ENCODE assay signal across 21 mouse cellular contexts in genomic region chr1:38387438-38387837, GRCm38 (mm10).
DNase-seq lines count a peak whose midpoint lies in the region; ATAC-seq and TF ChIP-seq lines count a peak whose summit lies in the region.
"Had no signal": no experiment of that assay in that cellular context is flagged by ENCODE, and none has a peak within 500 bp of the region (broad histone marks: within the 10 kb centered on the region; RNA-seq: fewer than 3 reads in every experiment).

No protein-coding gene starts in this region.

- H3K4me3 ChIP-seq in intestine, embryonic 15.5 days (replicated peaks), result no peak overlapping the region
- H3K4me3 ChIP-seq in intestine, postnatal 0 days (ENCODE audit: low read depth, low read length), result no peak overlapping the region
- H3K4me3 ChIP-seq: embryonic facial prominence, embryonic 10.5 days; embryonic facial prominence, embryonic 12.5 days; forebrain, embryonic 10.5 days; forebrain, embryonic 12.5 days had no signal

- 0 out of 2 replicates have a peak, but pooled peaks have one; percentile 34 for ATAC-seq in intestine, embryonic 15.5 days
- ATAC-seq in intestine, postnatal 0 days, result no peak
- ATAC-seq: forebrain, embryonic 14.5 days; forebrain, embryonic 16.5 days had no signal

- TF ChIP-seq CTCF in intestine, postnatal 0 days (IDR thresholded peaks at IDR 0.05; ENCODE audit: low read depth), result no peak

- H3K27me3 ChIP-seq in intestine, embryonic 15.5 days (replicated peaks), result no peaks in the 10 kb centered on the region
- H3K27me3 ChIP-seq in intestine, postnatal 0 days (replicated peaks; ENCODE audit: control insufficient read depth, insufficient read depth, low read length), result no peaks in the 10 kb centered on the region
- H3K27me3 ChIP-seq: embryonic facial prominence, embryonic 12.5 days had no signal

- no peak overlapping the region for H3K27ac ChIP-seq in intestine, embryonic 15.5 days
- H3K27ac ChIP-seq in intestine, postnatal 0 days (ENCODE audit: low read depth, low read length), result no peak overlapping the region
- H3K27ac ChIP-seq: embryonic facial prominence, embryonic 10.5 days; embryonic facial prominence, embryonic 12.5 days; forebrain, embryonic 10.5 days; forebrain, embryonic 12.5 days had no signal

- no peaks in the 10 kb centered on the region for H3K9me3 ChIP-seq in intestine, embryonic 15.5 days
- no peaks in the 10 kb centered on the region for H3K9me3 ChIP-seq in intestine, postnatal 0 days (ENCODE audit: control insufficient read depth)
- H3K9me3 ChIP-seq: embryonic facial prominence, embryonic 10.5 days; embryonic facial prominence, embryonic 12.5 days; forebrain, embryonic 10.5 days; forebrain, embryonic 12.5 days had no signal

- DNase-seq in gonadal fat pad, adult 2 months (ENCODE audit: low read depth), result peak; percentile 57
- DNase-seq in embryo, embryonic 9.5 days (ENCODE audit: extremely low spot score), result no peak
- DNase-seq in yolk sac, embryonic 10.5 days (ENCODE audit: low spot score), result no peak
- DNase-seq: adrenal gland, adult 2 months; adrenal gland, postnatal 10 days; adrenal gland, postnatal 25 days; cerebellum, adult 11 months; cerebellum, adult 18-20 months; cerebellum, adult 8-10 months; cerebellum, adult 9-11 months; cerebellum, postnatal 14 days; cerebellum, postnatal 36 days; embryo, embryonic 11 days had no signal

- 54% methylated on average over 9 of the region's 9 CpGs for WGBS in intestine, embryonic 15.5 days
- WGBS in intestine, postnatal 0 days, result 40% methylated on average over 9 of the region's 9 CpGs

- H3K4me2 ChIP-seq in intestine, embryonic 15.5 days (replicated peaks), result no peak overlapping the region
- H3K4me2 ChIP-seq in intestine, postnatal 0 days (replicated peaks; ENCODE audit: low read depth), result no peak overlapping the region
- H3K4me2 ChIP-seq: embryonic facial prominence, embryonic 12.5 days; forebrain, embryonic 12.5 days had no signal

- H3K4me1 ChIP-seq in intestine, embryonic 15.5 days (replicated peaks), result 0 out of 2 replicates have a peak, but pooled peaks cover 3% of the 10 kb centered on the region
- H3K4me1 ChIP-seq in intestine, postnatal 0 days (replicated peaks; ENCODE audit: control insufficient read depth, insufficient read depth, low read length), result no peaks in the 10 kb centered on the region

- no peaks in the 10 kb centered on the region for H3K36me3 ChIP-seq in intestine, embryonic 15.5 days
- no peaks in the 10 kb centered on the region for H3K36me3 ChIP-seq in intestine, postnatal 0 days (ENCODE audit: control insufficient read depth, insufficient read depth)
- H3K36me3 ChIP-seq: embryonic facial prominence, embryonic 10.5 days; forebrain, embryonic 10.5 days; forebrain, embryonic 12.5 days had no signal

- H3K9ac ChIP-seq in intestine, embryonic 15.5 days, result no peak overlapping the region
- no peak overlapping the region for H3K9ac ChIP-seq in intestine, postnatal 0 days (ENCODE audit: low read depth, low read length)
- H3K9ac ChIP-seq: embryonic facial prominence, embryonic 12.5 days; forebrain, embryonic 12.5 days had no signal
